Mouse (Mus musculus): ENCODE results near the gene Tmem235.

DNA sequence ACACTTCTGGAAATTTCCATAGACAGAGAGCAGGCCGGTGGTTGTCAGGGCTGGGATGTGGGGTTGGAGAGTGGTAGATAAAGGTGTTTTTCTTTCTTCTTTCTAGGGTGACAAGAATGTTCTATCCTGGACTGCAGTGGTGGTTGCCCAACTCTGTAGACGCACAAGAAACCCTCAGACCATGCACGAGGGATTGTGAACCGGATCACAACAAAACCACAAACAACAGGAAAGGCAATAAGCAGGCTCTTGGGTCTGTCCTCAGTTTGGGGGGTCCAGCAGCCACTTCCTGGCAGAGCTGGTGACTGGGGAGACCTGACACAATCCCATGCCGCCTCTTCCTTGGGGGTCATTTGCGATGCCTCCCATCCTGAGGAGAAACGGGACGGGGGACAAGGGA, 48.8 kb downstream of the Tmem235 start:
- TF ChIP-seq CTCF (IDR thresholded peaks at IDR 0.05) (no peak), POLR2A (IDR thresholded peaks at IDR 0.05; ENCODE audit: insufficient read depth, low read depth, low read length) (no peak)
